Mouse (Mus musculus) induced T-regulatory cell, adult 2 months (primary cell): ENCODE results near the gene Olfr933.

Source experiments
- DNase-seq: peaks from one replicate; pipeline ENCODE4 v3.0.0-alpha.2; 2012; ENCODE audit warnings: low read depth

Gene Olfr933

GRCm38 (mm10) chr9:38972013-38972412 is at the start of gene Olfr933:
TSS of gene Olfr933 (plus strand) at chr9:38972313.
- DNase-seq = no peak

DNA sequence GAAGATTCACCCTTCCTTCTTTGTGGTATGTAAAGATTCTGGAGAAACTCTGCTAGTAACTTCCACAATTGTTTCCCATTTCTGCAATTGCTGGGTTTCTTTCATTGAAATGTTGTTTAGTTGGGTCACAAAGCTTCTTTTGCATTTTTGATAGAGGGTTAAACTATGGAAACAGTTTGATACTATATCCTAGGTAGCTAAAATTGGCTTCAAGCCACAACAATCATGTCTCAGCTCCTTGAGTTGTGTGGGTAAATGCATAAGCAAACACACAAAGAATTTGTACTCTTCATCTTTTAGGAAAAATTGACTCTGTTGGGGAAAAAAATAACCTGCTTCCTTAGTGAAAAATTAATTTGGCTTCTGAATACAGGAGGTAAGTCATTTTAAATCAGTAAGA is 42.6 kb upstream of the Olfr933 start, which contains the start of gene Olfr930:
Gene Olfr930 (plus strand): TSS at position 301 of the 400 bp plus-strand sequence.
- no peak for DNase-seq

- DNase-seq = no peak
These were observed 18.6 kb upstream of the Olfr933 start for GRCm38 (mm10) chr9:38953401-38954123.

DNA sequence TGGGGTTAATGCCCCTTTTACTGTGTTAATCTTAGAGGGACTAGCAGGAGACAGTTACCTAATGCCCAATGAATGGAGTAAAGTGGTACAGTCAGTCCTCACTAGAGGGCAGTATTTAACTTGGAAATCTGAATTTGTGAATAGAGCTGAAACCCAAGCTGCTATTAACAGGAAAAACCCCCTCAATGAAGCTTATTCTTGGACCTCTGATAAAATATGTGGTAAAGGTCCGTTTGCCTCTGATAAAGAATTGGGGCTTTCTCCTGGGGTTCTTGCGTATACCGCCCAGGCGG is 18.0 kb upstream of the Olfr933 start:
- DNase-seq = no peak

DNA sequence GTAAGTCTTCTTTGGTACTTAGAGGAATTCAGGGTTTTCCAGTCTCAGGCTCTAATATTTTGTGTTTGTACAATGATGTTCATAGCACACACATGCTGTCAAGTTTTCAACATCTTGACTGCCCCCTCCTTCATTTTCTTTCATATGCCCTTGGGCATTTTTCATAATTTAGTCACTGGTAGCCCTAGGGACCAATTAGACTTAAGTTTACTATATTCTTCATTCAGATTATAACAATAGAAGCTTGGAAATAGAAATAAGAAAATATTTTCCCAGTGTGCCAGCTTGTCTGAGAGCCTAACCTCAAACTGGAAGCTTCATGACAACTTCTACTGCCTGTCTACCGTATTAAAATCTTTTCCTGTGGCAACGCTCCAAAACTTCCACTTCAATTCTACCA is 16.1 kb downstream of the Olfr933 start, which contains the start of gene Olfr934:
Gene Olfr934 (minus strand): TSS at position 101 of the 400 bp plus-strand sequence.
- no peak for DNase-seq

DNA sequence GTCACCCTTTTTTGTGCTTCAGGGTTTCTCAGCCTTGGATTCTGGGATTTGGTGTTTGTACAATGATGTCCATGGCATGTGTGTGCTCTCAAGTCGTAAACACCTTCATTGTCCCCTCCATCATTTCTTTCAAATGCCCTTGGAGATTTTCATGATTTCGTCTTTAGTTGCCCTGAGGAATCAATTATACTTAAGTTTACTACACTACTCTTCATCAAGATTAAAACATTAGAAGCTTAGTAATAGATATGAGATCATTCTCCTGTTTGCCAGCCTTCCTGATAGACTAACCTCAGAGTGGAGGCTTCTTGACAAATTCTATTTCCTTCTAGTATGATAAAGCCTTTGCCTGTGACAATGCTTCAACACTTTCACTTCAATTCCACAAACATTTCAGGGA is 27.5 kb downstream of the Olfr933 start, which contains the start of gene Olfr935:
Gene Olfr935 (minus strand): TSS at position 101 of the 400 bp plus-strand sequence.
- DNase-seq = no peak

DNA sequence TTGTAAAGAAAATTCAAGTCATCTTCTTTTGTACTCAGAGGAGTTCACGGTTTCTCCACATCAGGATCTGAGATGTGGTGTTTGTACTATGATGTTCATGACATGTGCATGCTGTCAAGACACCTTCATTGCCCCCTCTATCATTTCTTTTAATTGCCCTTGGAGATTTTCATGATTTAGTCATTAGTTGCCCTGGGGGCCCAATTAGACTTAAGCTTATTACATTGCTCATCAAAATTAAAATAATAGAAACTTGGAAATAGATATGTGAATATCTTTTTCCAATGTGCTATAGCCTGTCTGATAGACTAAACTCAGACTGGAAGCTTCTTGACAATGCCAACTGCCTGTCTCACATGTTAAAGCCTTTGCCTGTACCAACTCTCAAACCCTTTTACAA is 51.2 kb downstream of the Olfr933 start, which contains the start of gene Olfr146:
Gene Olfr146 (minus strand): TSS at position 101 of the 400 bp plus-strand sequence.
- no peak for DNase-seq
